Mouse (Mus musculus): Measurements from ENCODE around the gene Acer3. TPM values are rescaled to one million over a fixed set of nuclear protein-coding genes. Genes with fewer than 3 reads are reported as not detected.

Acer3 gene
- polyA plus RNA-seq (2012; rRNA removed), result 10.7 and 13.6 TPM in 2 replicates

- DNase-seq (ENCODE audit: extremely low spot score in 1 of 2, low spot score in 1 of 2), result no peak
Measured at GRCm38 (mm10) chr7:98321083-98321482, at the start of gene Acer3. Acer3 (minus strand) TSS chr7:98321208.

- no peak for DNase-seq (ENCODE audit: extremely low spot score in 1 of 2, low spot score in 1 of 2)
Measured at GRCm38 (mm10) chr7:98369762-98370369, 48.9 kb upstream of the Acer3 start.

GRCm38 (mm10) chr7:98361662-98362061, 40.7 kb upstream of the Acer3 start:
- DNase-seq (ENCODE audit: extremely low spot score in 1 of 2, low spot score in 1 of 2), result no peak

- DNase-seq (ENCODE audit: extremely low spot score in 1 of 2, low spot score in 1 of 2), result peak; percentile 49 to 87
Measured at GRCm38 (mm10) chr7:98361063-98361652, 40.1 kb upstream of the Acer3 start, which contains the start of gene Tsku. Tsku (minus strand) TSS chr7:98361328.

- no peak for DNase-seq (ENCODE audit: extremely low spot score in 1 of 2, low spot score in 1 of 2)
Measured at GRCm38 (mm10) chr7:98360621-98360990, 39.6 kb upstream of the Acer3 start.

- DNase-seq (ENCODE audit: extremely low spot score in 1 of 2, low spot score in 1 of 2), result no peak
Measured at GRCm38 (mm10) chr7:98359951-98360620, 39.1 kb upstream of the Acer3 start.

GRCm38 (mm10) chr7:98358016-98358415, 37.0 kb upstream of the Acer3 start:
- DNase-seq (ENCODE audit: extremely low spot score in 1 of 2, low spot score in 1 of 2), result no peak

- DNase-seq (ENCODE audit: extremely low spot score in 1 of 2, low spot score in 1 of 2), result no peak
Measured at GRCm38 (mm10) chr7:98357324-98357723, 36.3 kb upstream of the Acer3 start.

GRCm38 (mm10) chr7:98354921-98355310, 33.9 kb upstream of the Acer3 start:
- no peak for DNase-seq (ENCODE audit: extremely low spot score in 1 of 2, low spot score in 1 of 2)

GRCm38 (mm10) chr7:98354160-98354920, 33.3 kb upstream of the Acer3 start:
- no peak for DNase-seq (ENCODE audit: extremely low spot score in 1 of 2, low spot score in 1 of 2)

GRCm38 (mm10) chr7:98353616-98354015, 32.6 kb upstream of the Acer3 start:
- DNase-seq (ENCODE audit: extremely low spot score in 1 of 2, low spot score in 1 of 2), result no peak

GRCm38 (mm10) chr7:98351523-98351922, 30.5 kb upstream of the Acer3 start:
- DNase-seq (ENCODE audit: extremely low spot score in 1 of 2, low spot score in 1 of 2), result no peak

GRCm38 (mm10) chr7:98349821-98350220, 28.8 kb upstream of the Acer3 start:
- DNase-seq (ENCODE audit: extremely low spot score in 1 of 2, low spot score in 1 of 2), result no peak

GRCm38 (mm10) chr7:98349096-98349495, 28.1 kb upstream of the Acer3 start:
- peak; percentile 33 to 93 for DNase-seq (ENCODE audit: extremely low spot score in 1 of 2, low spot score in 1 of 2)

- peak in 1 of 2 experiments; percentile 74 for DNase-seq (ENCODE audit: extremely low spot score in 1 of 2, low spot score in 1 of 2)
Measured at GRCm38 (mm10) chr7:98348043-98348442, 27.0 kb upstream of the Acer3 start.

- no peak for DNase-seq (ENCODE audit: extremely low spot score in 1 of 2, low spot score in 1 of 2)
Measured at GRCm38 (mm10) chr7:98347471-98347870, 26.5 kb upstream of the Acer3 start.

- DNase-seq (ENCODE audit: extremely low spot score in 1 of 2, low spot score in 1 of 2), result no peak
Measured at GRCm38 (mm10) chr7:98345036-98345435, 24.0 kb upstream of the Acer3 start.

GRCm38 (mm10) chr7:98344361-98344760, 23.4 kb upstream of the Acer3 start:
- peak in 1 of 2 experiments; percentile 37 for DNase-seq (ENCODE audit: extremely low spot score in 1 of 2, low spot score in 1 of 2)

GRCm38 (mm10) chr7:98342249-98342648, 21.2 kb upstream of the Acer3 start:
- DNase-seq (ENCODE audit: extremely low spot score in 1 of 2, low spot score in 1 of 2), result no peak

- DNase-seq (ENCODE audit: extremely low spot score in 1 of 2, low spot score in 1 of 2), result peak; percentile 38 to 89
Measured at GRCm38 (mm10) chr7:98341475-98341874, 20.5 kb upstream of the Acer3 start.

- DNase-seq (ENCODE audit: extremely low spot score in 1 of 2, low spot score in 1 of 2), result no peak
Measured at GRCm38 (mm10) chr7:98340343-98340742, 19.3 kb upstream of the Acer3 start.

Data from frontal cortex, adult 2 months (tissue).